Mouse (Mus musculus) liver, embryonic 11.5 days (tissue): ENCODE measurements around the gene Zkscan6. TPM values are rescaled to one million over a fixed set of nuclear protein-coding genes. Genes with fewer than 3 reads are reported as not detected.

Source experiments
- polyA plus RNA-seq: library from polyadenylated mRNA; unstranded; fragments of >200 nt; fragmentation: Nextera tagmentation; extraction: Ambion mirVana; gene quantifications from 2 replicates; pipeline ENCODE4 v1.2.1, GENCODE M21; 2014

Zkscan6 gene
- polyA plus RNA-seq, 1 experiment from 2014 or later = 12.0 TPM

Other genes with a start within 250 kb of the Zkscan6 start
- gene Map2k4, start 18.9 kb upstream of the Zkscan6 start, polyA plus RNA-seq = 63.7 and 69.9 TPM in 2 replicates